Mouse (Mus musculus) small intestine, adult 2 months (tissue): ENCODE measurements at regions not wholly inside any gene's neighbourhood (a gene's known extent, or its start where the extent isn't known, plus 50 kb on each side); places are given as distances from the start of the nearest gene placed in this dataset.

ENCODE experiments used
- CTCF ChIP-seq: fragments of 200-500 bp; IDR thresholded peaks from 2 replicates; pipeline ENCODE4 v1.5.1; 2012; ENCODE audit warnings: low read depth, mild to moderate bottlenecking, control low read depth, inconsistent platforms, low read length, moderate library complexity, mixed read lengths; ENCODE audit not compliant: insufficient replicate concordance, insufficient read length; ENCODE audit errors: extremely low read depth
- POLR2A ChIP-seq: fragments of 200-500 bp; IDR thresholded peaks from 2 replicates; pipeline ENCODE4 v1.6.1; 2012; ENCODE audit warnings: low read depth, mild to moderate bottlenecking, control low read depth, inconsistent platforms, low read length, moderate library complexity

DNA sequence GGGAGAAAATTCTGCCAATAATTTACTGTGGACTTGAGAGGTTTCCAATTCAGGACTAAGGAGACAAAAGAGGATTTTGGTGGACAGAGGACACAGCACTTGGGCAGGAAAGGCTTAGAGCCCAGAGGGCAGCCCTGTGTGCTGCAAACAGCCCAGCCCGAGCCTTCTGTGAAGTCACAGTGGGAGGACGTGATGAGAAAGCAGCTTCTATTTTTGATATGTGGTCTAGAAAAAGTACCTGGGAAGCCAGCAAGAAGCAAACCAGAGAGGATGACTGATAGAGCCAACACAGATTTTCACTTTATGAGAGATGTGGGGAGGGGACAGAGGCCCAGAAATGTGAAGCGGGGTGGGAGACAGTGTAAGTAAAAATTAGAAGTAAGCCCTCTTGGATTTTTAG is 66.3 kb upstream of the Snap25 start:
- TF ChIP-seq POLR2A (no peak), CTCF (no peak)
